Mouse (Mus musculus) cerebellum, adult 18-20 months (tissue): Measurements from ENCODE around the gene Psmd13.

Experiments used
- DNase-seq, 2 experiments: peaks; one replicate each; pipeline ENCODE4 v3.0.0; 2021

The Psmd13 gene

DNA sequence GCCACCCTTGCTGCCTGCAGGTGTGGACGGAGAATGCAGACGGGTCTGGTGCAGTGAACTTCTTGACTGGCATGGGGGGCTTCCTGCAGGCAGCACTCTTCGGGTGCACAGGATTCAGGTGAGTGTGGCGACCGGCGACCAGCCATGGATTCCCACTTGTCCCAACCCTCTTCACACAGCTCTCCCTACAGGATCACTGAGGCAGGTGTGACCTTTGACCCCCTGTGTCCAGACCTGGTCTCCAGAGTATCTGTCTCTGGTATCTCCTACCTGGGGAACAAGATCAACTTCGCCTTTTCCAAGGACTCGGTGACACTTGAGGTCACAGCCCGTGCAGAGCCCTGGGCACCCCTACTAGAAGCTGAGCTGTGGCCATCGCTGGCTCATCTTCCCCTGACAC lies 64.5 kb downstream of the Psmd13 start:
- DNase-seq = no peak

DNA sequence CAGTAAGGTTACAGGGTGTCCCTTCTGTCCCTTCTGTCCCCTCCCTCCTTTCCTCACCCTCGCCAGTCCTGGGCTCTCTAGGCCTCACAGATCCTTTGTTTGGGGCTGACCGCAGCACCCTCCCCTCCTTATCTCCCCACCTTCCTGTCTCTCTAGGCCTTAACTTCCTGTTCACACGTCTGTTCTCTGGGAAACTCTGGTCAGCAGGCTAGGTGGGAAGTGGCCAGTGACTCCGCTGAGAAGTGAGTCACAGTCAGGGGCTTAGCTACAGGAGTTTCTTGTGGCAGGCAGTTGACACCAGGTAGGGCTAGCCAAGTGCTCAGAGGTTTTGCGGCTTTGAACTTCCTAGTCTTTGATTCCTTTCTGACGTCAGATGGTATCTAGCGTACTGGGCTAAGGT lies 65.2 kb downstream of the Psmd13 start:
- no peak for DNase-seq

DNA sequence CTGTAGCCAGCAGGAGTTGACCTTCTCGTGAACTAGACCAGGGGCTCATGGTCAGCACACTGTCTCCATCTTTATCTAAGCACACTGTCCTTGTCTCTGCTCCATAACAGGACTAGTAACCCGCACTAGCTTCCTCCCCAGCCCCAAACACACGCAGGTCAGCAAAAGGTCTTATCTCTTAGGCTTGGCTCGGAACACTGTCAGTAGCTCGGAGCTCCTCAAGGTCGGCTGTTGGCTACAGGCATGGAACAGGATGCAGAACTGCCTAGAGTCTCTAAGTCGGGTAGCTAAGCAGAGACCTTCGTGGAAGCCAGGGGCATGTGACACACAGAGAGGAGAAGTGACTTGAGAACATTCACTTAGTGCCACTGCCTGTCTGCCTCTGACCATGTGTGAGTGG lies 66.4 kb downstream of the Psmd13 start:
- DNase-seq = no peak
